Mouse (Mus musculus) cerebellum, adult 2 months (tissue): ENCODE measurements around the gene Man1c1.

Source experiments
- CTCF ChIP-seq: fragments of 200-500 bp; IDR thresholded peaks from 2 replicates; pipeline ENCODE4 v1.5.1; 2011; ENCODE audit warnings: low read depth, mild to moderate bottlenecking, control low read depth, low read length, moderate library complexity, borderline replicate concordance; ENCODE audit not compliant: insufficient read depth
- POLR2A ChIP-seq: fragments of 200-500 bp; IDR thresholded peaks from 2 replicates; pipeline ENCODE4 v1.6.1; 2011; ENCODE audit warnings: low read length, control low read depth, borderline replicate concordance; ENCODE audit not compliant: insufficient read depth

- TF ChIP-seq CTCF (no peak), POLR2A (no peak)
These were observed 178.3 kb downstream of the Man1c1 start for GRCm38 (mm10) chr4:134525806-134526205.
